Mouse (Mus musculus): ENCODE measurements around the gene Zfp82. TPM values are rescaled to one million over a fixed set of nuclear protein-coding genes. Genes with fewer than 3 reads are reported as not detected.
"Not testable (repeated sequence)": the region's sequence is repeated elsewhere in the genome, so short reads cannot be mapped to it uniquely, and the experiment has no call there.

The Zfp82 gene
- 10.3 and 11.8 TPM in 2 replicates for polyA plus RNA-seq (2015; fragmentation: Nextera tagmentation; extraction: Ambion mirVana)

GRCm38 (mm10) chr7:30072146-30073028 lies at the start of gene Zfp82:
Zfp82 (minus strand) TSS chr7:30072900.
- H3K36me3 ChIP-seq (ENCODE audit: poor library complexity, severe bottlenecking) = peaks cover 33% of the 10 kb centered on the region
- peaks cover 9% of the 10 kb centered on the region for H3K4me1 ChIP-seq
- peak within 1 kb of the TSS; percentile 79 for H3K4me3 ChIP-seq
- H3K9ac ChIP-seq = peak within 1 kb of the TSS; percentile 86
- H3K27me3 ChIP-seq = no peaks in the 10 kb centered on the region
- ATAC-seq = peak; percentile 94
- peak within 1 kb of the TSS; percentile 96 for H3K4me2 ChIP-seq
- WGBS = under 1% methylated on average over 50 of the region's 50 CpGs
- H3K27ac ChIP-seq = peak within 1 kb of the TSS; percentile 70
- H3K9me3 ChIP-seq (replicated peaks) = no peaks in the 10 kb centered on the region

GRCm38 (mm10) chr7:30122188-30122530 lies 49.5 kb upstream of the Zfp82 start:
- 6% methylated on average over 15 of the region's 15 CpGs for WGBS
- H3K27me3 ChIP-seq = no peaks in the 10 kb centered on the region
- H3K4me2 ChIP-seq = peak overlapping the region; percentile 74
- H3K27ac ChIP-seq = peak overlapping the region; percentile 70
- peaks cover 6% of the 10 kb centered on the region for H3K4me1 ChIP-seq
- H3K36me3 ChIP-seq (ENCODE audit: poor library complexity, severe bottlenecking) = peaks cover 19% of the 10 kb centered on the region
- H3K9ac ChIP-seq = peak overlapping the region; percentile 86
- no peak for ATAC-seq
- no peaks in the 10 kb centered on the region for H3K9me3 ChIP-seq (replicated peaks)
- H3K4me3 ChIP-seq = peak overlapping the region; percentile 78

- Histone ChIP-seq H3K4me1 (peaks cover 6% of the 10 kb centered on the region), H3K27me3 (no peaks in the 10 kb centered on the region), H3K9ac (peak within 1 kb of the TSS; percentile 86), H3K9me3 (replicated peaks) (no peaks in the 10 kb centered on the region), H3K36me3 (ENCODE audit: poor library complexity, severe bottlenecking) (peaks cover 13% of the 10 kb centered on the region; the same call in 1 of the 2 replicates), H3K4me2 (peak within 1 kb of the TSS; percentile 74), H3K4me3 (peak within 1 kb of the TSS; percentile 78), H3K27ac (peak within 1 kb of the TSS; percentile 70)
- ATAC-seq = peak; percentile 99
- under 1% methylated on average over 61 of the region's 61 CpGs for WGBS
Observed at GRCm38 (mm10) chr7:30121308-30122187, 48.8 kb upstream of the Zfp82 start, which contains the start of gene Zfp382. Zfp382 (plus strand) TSS chr7:30121942.

DNA sequence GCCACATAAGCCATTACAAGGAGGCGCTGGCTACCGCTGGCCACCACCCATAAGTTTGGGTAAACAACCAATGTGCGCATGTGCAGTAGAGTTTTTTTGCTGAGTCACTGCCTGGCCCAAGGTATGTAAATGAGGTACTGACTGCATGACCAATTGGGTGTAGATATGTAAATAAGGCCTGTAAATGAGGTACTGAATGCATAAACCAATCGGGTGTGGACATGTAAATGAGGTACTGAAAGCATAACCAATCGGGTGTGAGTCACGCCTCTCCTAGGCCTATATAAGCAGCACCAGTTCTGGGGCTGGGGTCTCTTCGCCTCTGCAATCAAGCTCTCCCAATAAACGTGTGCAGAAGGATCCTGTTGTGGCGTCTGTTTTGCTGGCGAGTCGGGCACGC lies 45.2 kb upstream of the Zfp82 start:
- 94% methylated on average over 12 of the region's 12 CpGs for WGBS
- H3K9me3 ChIP-seq (replicated peaks); H3K36me3 ChIP-seq (ENCODE audit: poor library complexity, severe bottlenecking); H3K27ac ChIP-seq; H3K9ac ChIP-seq; ATAC-seq; H3K27me3 ChIP-seq; H3K4me3 ChIP-seq; H3K4me1 ChIP-seq; H3K4me2 ChIP-seq: not testable (repeated sequence)

- Histone ChIP-seq H3K4me1 (no peaks in the 10 kb centered on the region), H3K4me3 (no peak overlapping the region), H3K9me3 (replicated peaks) (no peaks in the 10 kb centered on the region; the same call in 1 of the 2 replicates), H3K4me2 (no peak overlapping the region), H3K27ac (no peak overlapping the region), H3K27me3 (no peaks in the 10 kb centered on the region), H3K36me3 (ENCODE audit: poor library complexity, severe bottlenecking) (no peaks in the 10 kb centered on the region), H3K9ac (no peak overlapping the region)
- no peak for ATAC-seq
- 95% methylated on average over 5 of the region's 5 CpGs for WGBS
Observed at GRCm38 (mm10) chr7:30116076-30116475, 43.4 kb upstream of the Zfp82 start.

- Histone ChIP-seq H3K36me3 (ENCODE audit: poor library complexity, severe bottlenecking) (peaks cover 64% of the 10 kb centered on the region), H3K4me2 (no peak overlapping the region)
Observed at GRCm38 (mm10) chr7:30099297-30099696, 26.6 kb upstream of the Zfp82 start.

DNA sequence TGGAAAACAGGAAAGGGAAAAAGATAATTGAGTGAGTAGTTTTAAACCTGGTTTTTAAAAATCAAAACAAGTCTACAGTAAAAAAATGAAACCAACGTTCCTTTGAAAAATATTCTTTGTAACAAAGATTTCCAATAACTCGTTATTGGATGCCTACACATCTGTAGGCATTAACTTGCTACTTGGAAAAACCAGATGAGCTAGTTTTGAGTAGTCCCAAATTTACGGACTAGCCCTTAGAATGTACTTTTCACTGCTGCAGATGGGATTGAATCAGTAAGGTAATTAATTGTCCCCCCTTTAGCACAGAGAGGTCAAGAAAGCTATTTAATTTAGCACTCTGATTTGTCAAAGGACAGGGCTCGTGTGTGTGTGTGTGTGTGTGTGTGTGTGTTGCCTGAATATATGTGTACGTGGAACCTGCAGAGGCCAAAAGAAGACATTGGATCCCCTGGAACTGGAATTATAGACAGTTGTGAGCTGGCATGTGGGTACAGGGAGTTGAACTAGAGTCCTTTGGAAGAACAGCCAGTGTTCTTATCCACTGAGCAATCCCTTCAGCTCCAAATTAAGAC lies 22.9 kb upstream of the Zfp82 start:
- H3K4me2 ChIP-seq = peak overlapping the region; percentile 81
- under 1% methylated on average over 5 of the region's 5 CpGs for WGBS
- H3K9me3 ChIP-seq (replicated peaks) = no peaks in the 10 kb centered on the region
- no peaks in the 10 kb centered on the region for H3K27me3 ChIP-seq
- peaks cover 30% of the 10 kb centered on the region for H3K4me1 ChIP-seq
- H3K9ac ChIP-seq = peak overlapping the region; percentile 82
- H3K36me3 ChIP-seq (ENCODE audit: poor library complexity, severe bottlenecking) = peaks cover 32% of the 10 kb centered on the region
- peak overlapping the region; percentile 98; the same call in 1 of the 2 replicates for H3K27ac ChIP-seq
- no peak for ATAC-seq
- H3K4me3 ChIP-seq = peak overlapping the region; percentile 57

More at GRCm38 (mm10) chr7:30099297-30099696, 26.6 kb upstream of the Zfp82 start:
- peaks cover 26% of the 10 kb centered on the region for H3K4me1 ChIP-seq
- no peaks in the 10 kb centered on the region for H3K27me3 ChIP-seq
- H3K4me3 ChIP-seq = no peak overlapping the region
- peaks cover 14% of the 10 kb centered on the region; the same call in 1 of the 2 replicates for H3K9me3 ChIP-seq (replicated peaks)
- 92% methylated on average over 13 of the region's 13 CpGs for WGBS
- H3K9ac ChIP-seq = no peak overlapping the region
- ATAC-seq = no peak
- no peak overlapping the region for H3K27ac ChIP-seq

- Histone ChIP-seq H3K4me1 (peaks cover 30% of the 10 kb centered on the region), H3K9ac (peak within 1 kb of the TSS; percentile 82), H3K36me3 (ENCODE audit: poor library complexity, severe bottlenecking) (peaks cover 24% of the 10 kb centered on the region), H3K9me3 (replicated peaks) (no peaks in the 10 kb centered on the region), H3K4me3 (peak within 1 kb of the TSS; percentile 57), H3K27me3 (no peaks in the 10 kb centered on the region), H3K27ac (peak within 1 kb of the TSS; percentile 98), H3K4me2 (peak within 1 kb of the TSS; percentile 81)
- peak; percentile 83 for ATAC-seq
- WGBS = under 1% methylated on average over 26 of the region's 26 CpGs
Observed at GRCm38 (mm10) chr7:30094646-30095429, 22.1 kb upstream of the Zfp82 start, which contains the start of gene Zfp260. Zfp260 (plus strand) TSS chr7:30094777.

DNA sequence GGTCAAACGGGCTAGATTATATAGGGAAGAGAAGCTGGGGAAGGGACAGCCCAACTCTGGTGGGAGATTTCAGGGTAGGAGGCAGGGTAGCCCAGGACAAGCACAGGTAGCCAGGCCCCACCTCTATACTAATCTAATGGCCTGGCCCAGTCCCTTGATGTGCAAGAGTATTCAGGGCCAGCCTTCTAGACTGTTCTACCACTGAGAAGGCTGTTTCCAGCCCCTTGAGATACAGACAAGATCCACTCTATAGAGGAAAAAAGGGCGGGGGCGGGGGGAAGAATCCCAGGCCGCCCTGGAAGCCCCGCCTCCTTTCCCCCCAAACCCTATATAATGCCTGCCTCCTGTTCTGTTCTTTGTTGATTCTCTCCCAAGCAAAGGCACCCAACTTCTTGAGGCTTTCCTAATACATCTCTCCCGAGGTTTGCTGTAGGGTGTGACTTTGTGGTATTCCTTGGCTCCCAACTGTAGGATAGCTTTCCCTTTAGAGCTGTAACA lies 21.3 kb upstream of the Zfp82 start:
- WGBS = 65% methylated on average over 6 of the region's 6 CpGs
- ATAC-seq = no peak
- H3K27ac ChIP-seq = peak overlapping the region; percentile 98; the same call in 1 of the 2 replicates
- H3K4me3 ChIP-seq = peak overlapping the region; percentile 57
- H3K4me2 ChIP-seq = peak overlapping the region; percentile 81
- H3K4me1 ChIP-seq = peaks cover 36% of the 10 kb centered on the region
- peaks cover 15% of the 10 kb centered on the region for H3K36me3 ChIP-seq (ENCODE audit: poor library complexity, severe bottlenecking)
- no peak overlapping the region for H3K9ac ChIP-seq
- H3K9me3 ChIP-seq (replicated peaks) = no peaks in the 10 kb centered on the region
- H3K27me3 ChIP-seq = no peaks in the 10 kb centered on the region

- 85% methylated on average over 9 of the region's 9 CpGs for WGBS
- H3K4me3 ChIP-seq = no peak overlapping the region
- no peak overlapping the region for H3K4me2 ChIP-seq
- ATAC-seq = no peak
- H3K9ac ChIP-seq = no peak overlapping the region
- no peaks in the 10 kb centered on the region for H3K9me3 ChIP-seq (replicated peaks)
- peaks cover 4% of the 10 kb centered on the region for H3K36me3 ChIP-seq (ENCODE audit: poor library complexity, severe bottlenecking)
- H3K27me3 ChIP-seq = no peaks in the 10 kb centered on the region
- peaks cover 42% of the 10 kb centered on the region for H3K4me1 ChIP-seq
- H3K27ac ChIP-seq = no peak overlapping the region
Observed at GRCm38 (mm10) chr7:30092666-30093065, 20.0 kb upstream of the Zfp82 start.
